Mouse (Mus musculus): ENCODE data around the gene P4ha2.
A peak's percentile ranks its signal among the peaks of the same experiment; 100 is the strongest.

P4ha2 gene

GRCm38 (mm10) chr11:54100045-54100691 lies at the start of gene P4ha2:
P4ha2 (plus strand) TSS chr11:54100095.
- no peak for DNase-seq

GRCm38 (mm10) chr11:54050205-54050604 lies 49.7 kb upstream of the P4ha2 start:
- no peak for DNase-seq

- no peak for DNase-seq
These were observed 48.7 kb upstream of the P4ha2 start for GRCm38 (mm10) chr11:54051161-54051560.

- DNase-seq: no peak
These were observed 47.8 kb upstream of the P4ha2 start for GRCm38 (mm10) chr11:54052128-54052527.

GRCm38 (mm10) chr11:54053090-54053489 lies 46.8 kb upstream of the P4ha2 start:
- DNase-seq: no peak

- peak; percentile 39 for DNase-seq
These were observed 45.6 kb upstream of the P4ha2 start for GRCm38 (mm10) chr11:54054257-54054656.

GRCm38 (mm10) chr11:54056132-54056531 lies 43.8 kb upstream of the P4ha2 start:
- DNase-seq: peak; percentile 34

- no peak for DNase-seq
These were observed 42.5 kb upstream of the P4ha2 start for GRCm38 (mm10) chr11:54057428-54057827.

- DNase-seq: no peak
These were observed 41.8 kb upstream of the P4ha2 start for GRCm38 (mm10) chr11:54058056-54058617.

GRCm38 (mm10) chr11:54058643-54059042 lies 41.3 kb upstream of the P4ha2 start:
- DNase-seq: no peak

GRCm38 (mm10) chr11:54059526-54059925 lies 40.4 kb upstream of the P4ha2 start:
- DNase-seq: no peak

GRCm38 (mm10) chr11:54060316-54060715 lies 39.6 kb upstream of the P4ha2 start:
- no peak for DNase-seq

GRCm38 (mm10) chr11:54062086-54062752 lies 37.7 kb upstream of the P4ha2 start:
- DNase-seq: no peak

- no peak for DNase-seq
These were observed 37.0 kb upstream of the P4ha2 start for GRCm38 (mm10) chr11:54062753-54063471.

GRCm38 (mm10) chr11:54063472-54063775 lies 36.5 kb upstream of the P4ha2 start:
- no peak for DNase-seq

- no peak for DNase-seq
These were observed 35.4 kb upstream of the P4ha2 start for GRCm38 (mm10) chr11:54064412-54064978.

GRCm38 (mm10) chr11:54065106-54065914 lies 34.6 kb upstream of the P4ha2 start:
- no peak for DNase-seq

GRCm38 (mm10) chr11:54065915-54066178 lies 34.0 kb upstream of the P4ha2 start:
- DNase-seq: no peak

- DNase-seq: no peak
These were observed 33.5 kb upstream of the P4ha2 start for GRCm38 (mm10) chr11:54066400-54066799.

GRCm38 (mm10) chr11:54067318-54067995 lies 32.4 kb upstream of the P4ha2 start:
- no peak for DNase-seq

GRCm38 (mm10) chr11:54067996-54068519 lies 31.8 kb upstream of the P4ha2 start:
- no peak for DNase-seq
